Mouse (Mus musculus) liver, embryonic 16.5 days (tissue): ENCODE data around the gene F2rl3. TPM values are rescaled to one million over a fixed set of nuclear protein-coding genes. Genes with fewer than 3 reads are reported as not detected.

ENCODE experiments used
- ATAC-seq: fragments of 200-750 bp; cut with Nextera tagmentation; 2 replicates; pipeline ENCODE4 v1.8.0; 2017; ENCODE audit warnings: low read depth, mild to moderate bottlenecking, moderate number of reproducible peaks, moderate library complexity
- H3K27ac ChIP-seq: fragments of 300-500 bp; sonication (generic); 2 replicates; pipeline ENCODE4 v1.5.1; 2014; ENCODE audit warnings: mild to moderate bottlenecking, low read length
- H3K27me3 ChIP-seq: fragments of 300-500 bp; sonication (generic); 2 replicates; pipeline ENCODE4 v1.6.1; 2014; ENCODE audit warnings: low read depth, low read length, mixed read lengths; ENCODE audit not compliant: control insufficient read depth, insufficient read depth
- H3K36me3 ChIP-seq: fragments of 300-500 bp; sonication (generic); 2 replicates; pipeline ENCODE4 v1.6.1; 2014; ENCODE audit warnings: mild to moderate bottlenecking; ENCODE audit not compliant: control insufficient read depth, insufficient read depth
- H3K4me1 ChIP-seq: fragments of 300-500 bp; sonication (generic); 2 replicates; pipeline ENCODE4 v1.6.1; 2014; ENCODE audit warnings: low read depth, low read length, mixed read lengths; ENCODE audit not compliant: control insufficient read depth
- H3K4me2 ChIP-seq: fragments of 300-500 bp; sonication (generic); 2 replicates; pipeline ENCODE4 v1.6.1; 2014; ENCODE audit warnings: low read depth, low read length, mixed read lengths
- H3K4me3 ChIP-seq: fragments of 300-500 bp; sonication (generic); 2 replicates; pipeline ENCODE4 v1.5.1; 2014; ENCODE audit warnings: low read depth, mild to moderate bottlenecking, low read length
- H3K9ac ChIP-seq: fragments of 300-500 bp; sonication (generic); 2 replicates; pipeline ENCODE4 v1.6.1; 2014; ENCODE audit warnings: low read depth, low read length
- H3K9me3 ChIP-seq: fragments of 300-500 bp; sonication (generic); replicated peaks from 2 replicates; pipeline ENCODE4 v1.6.1; 2016; ENCODE audit warnings: low read length; ENCODE audit not compliant: control insufficient read depth
- WGBS: fragments of 180-500 bp; shearing (Covaris S2); extraction: QIAGEN DNeasy Blood & Tissue Kit; methylation state at CpG from one replicate; pipeline ENCODE4 v1.1.7; 2014; ENCODE audit not compliant: insufficient replicate concordance; 5-methylcytosine and 5-hydroxymethylcytosine counted together
- polyA plus RNA-seq: library from polyadenylated mRNA; unstranded; fragments of >200 nt; fragmentation: Nextera tagmentation; extraction: Ambion mirVana; gene quantifications from 2 replicates; pipeline ENCODE4 v1.2.1, GENCODE M21; 2015

F2rl3 gene
- polyA plus RNA-seq, 1 experiment from 2014 or later, result 2.6 TPM

GRCm38 (mm10) chr8:72812690-72813089, 51.0 kb downstream of the F2rl3 start:
- no peaks in the 10 kb centered on the region for H3K9me3 ChIP-seq
- WGBS, result 68% methylated on average over 3 of the region's 3 CpGs
- no peak for ATAC-seq

More at GRCm38 (mm10) chr8:72812690-72813089, 51.0 kb downstream of the F2rl3 start:
- Histone ChIP-seq H3K36me3 (no peaks in the 10 kb centered on the region), H3K9ac (no peak overlapping the region), H3K4me1 (no peaks in the 10 kb centered on the region), H3K4me2 (no peak overlapping the region), H3K27me3 (no peaks in the 10 kb centered on the region), H3K27ac (no peak overlapping the region), H3K4me3 (no peak overlapping the region)

Other genes starting within 250 kb of the F2rl3 start
- 6.2 and 6.3 TPM in 2 replicates for gene Med26, start 213.6 kb upstream of the F2rl3 start, polyA plus RNA-seq
- gene Smim7, start 190.8 kb upstream of the F2rl3 start, polyA plus RNA-seq, result 40.1 and 40.8 TPM in 2 replicates
- gene Tmem38a, start 189.8 kb upstream of the F2rl3 start, polyA plus RNA-seq, result 2.6 and 4.5 TPM in 2 replicates
- gene Nwd1, start 115.2 kb upstream of the F2rl3 start, polyA plus RNA-seq, result 0.05 TPM in 1 of 2 replicates, not detected in the other
- 62.1 and 63.1 TPM in 2 replicates for gene Sin3b, start 38.6 kb upstream of the F2rl3 start, polyA plus RNA-seq